Mouse (Mus musculus) kidney, embryonic 16.5 days (tissue): ENCODE data around the gene Micall1. TPM values are rescaled to one million over a fixed set of nuclear protein-coding genes. Genes with fewer than 3 reads are reported as not detected.

ENCODE experiments used
- ATAC-seq: fragments of 200-750 bp; cut with Nextera tagmentation; 2 replicates; pipeline ENCODE4 v1.8.0; 2017; ENCODE audit warnings: moderate TSS enrichment; ENCODE audit not compliant: low FRiP score, low TSS enrichment
- H3K27ac ChIP-seq: fragments of 300-500 bp; sonication (generic); 2 replicates; pipeline ENCODE4 v1.5.1; 2014; ENCODE audit warnings: low read length
- H3K27me3 ChIP-seq: fragments of 300-500 bp; sonication (generic); 2 replicates; pipeline ENCODE4 v1.6.1; 2014; ENCODE audit warnings: low read length, control low read depth, mixed read lengths; ENCODE audit not compliant: insufficient read depth
- H3K36me3 ChIP-seq: fragments of 300-500 bp; sonication (generic); 2 replicates; pipeline ENCODE4 v1.6.1; 2014; ENCODE audit warnings: low read length, control low read depth, mixed read lengths; ENCODE audit not compliant: insufficient read depth
- H3K4me1 ChIP-seq: fragments of 300-500 bp; sonication (generic); 2 replicates; pipeline ENCODE4 v1.6.1; 2014; ENCODE audit warnings: low read length, control low read depth, mixed read lengths; ENCODE audit not compliant: insufficient read depth
- H3K4me2 ChIP-seq: fragments of 300-500 bp; sonication (generic); replicated peaks from 2 replicates; pipeline ENCODE4 v1.6.1; 2014; ENCODE audit warnings: low read depth, low read length
- H3K4me3 ChIP-seq: fragments of 300-500 bp; sonication (generic); 2 replicates; pipeline ENCODE4 v1.5.1; 2014; ENCODE audit warnings: mild to moderate bottlenecking, low read length
- H3K9ac ChIP-seq: fragments of 300-500 bp; sonication (generic); replicated peaks from 2 replicates; pipeline ENCODE4 v1.6.1; 2014; ENCODE audit warnings: low read length
- H3K9me3 ChIP-seq: fragments of 300-500 bp; sonication (generic); 2 replicates; pipeline ENCODE4 v1.6.1; 2016; ENCODE audit warnings: low read length, control low read depth
- WGBS: fragments of 180-500 bp; shearing (Covaris S2); extraction: QIAGEN DNeasy Blood & Tissue Kit; methylation state at CpG from one replicate; pipeline ENCODE4 v1.1.7; 2014; 5-methylcytosine and 5-hydroxymethylcytosine counted together
- polyA plus RNA-seq: library from polyadenylated mRNA; unstranded; fragments of >200 nt; fragmentation: Nextera tagmentation; extraction: Ambion mirVana; gene quantifications from 2 replicates; pipeline ENCODE4 v1.2.1, GENCODE M21; 2015

Micall1 gene
- polyA plus RNA-seq, 1 experiment from 2014 or later, result 8.9 TPM

DNA sequence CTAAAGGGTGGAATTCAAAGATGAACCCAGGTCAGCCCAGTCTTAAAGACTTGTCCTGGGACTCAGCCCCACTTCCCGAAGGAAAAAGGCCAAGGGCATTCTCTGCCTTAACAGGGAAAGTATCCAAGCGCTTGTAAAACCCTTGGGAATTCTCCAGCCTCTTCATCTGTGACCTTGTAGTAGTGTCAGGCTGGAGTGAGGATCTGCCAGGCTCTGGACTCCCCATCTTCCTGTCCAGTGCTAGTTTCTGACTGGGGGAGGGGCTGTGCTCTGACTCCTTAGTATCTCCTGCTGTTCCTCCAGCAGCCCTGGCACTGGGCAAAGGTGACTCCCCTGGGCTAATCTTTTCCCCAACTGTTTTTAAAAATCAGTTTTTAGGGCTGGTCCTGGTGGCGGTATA lies 12.1 kb upstream of the Micall1 start:
- H3K27me3 ChIP-seq, result no peaks in the 10 kb centered on the region
- no peak for ATAC-seq
- 47% methylated on average over 3 of the region's 3 CpGs for WGBS
- H3K4me3 ChIP-seq, result no peak overlapping the region
- H3K27ac ChIP-seq, result peak overlapping the region; percentile 85; the same call in 1 of the 2 replicates
- H3K36me3 ChIP-seq, result peaks cover 22% of the 10 kb centered on the region
- H3K4me1 ChIP-seq, result peaks cover 30% of the 10 kb centered on the region
- no peak overlapping the region for H3K9ac ChIP-seq
- H3K9me3 ChIP-seq, result no peaks in the 10 kb centered on the region
- H3K4me2 ChIP-seq, result no peak overlapping the region

DNA sequence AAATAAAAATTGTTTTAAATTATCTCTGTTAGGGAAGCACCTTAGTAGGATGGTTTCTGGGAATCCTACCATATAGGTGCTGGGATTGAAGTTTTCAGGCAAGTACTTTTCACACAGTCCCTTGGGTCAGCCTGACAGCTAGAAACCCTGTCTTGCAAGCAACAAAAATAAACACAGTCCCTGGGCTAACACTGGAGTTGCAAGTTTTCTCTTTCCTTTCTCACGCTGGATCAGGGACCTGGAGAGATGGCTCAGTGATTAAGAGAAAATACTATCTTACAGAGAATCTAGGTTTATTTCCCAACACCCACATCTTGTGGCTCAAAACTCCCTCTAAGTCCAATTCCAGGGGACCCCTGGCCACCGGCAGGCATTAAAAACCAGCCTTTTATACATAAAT lies 11.6 kb upstream of the Micall1 start:
- H3K9me3 ChIP-seq, result no peaks in the 10 kb centered on the region
- H3K27ac ChIP-seq, result peak overlapping the region; percentile 85
- H3K27me3 ChIP-seq, result no peaks in the 10 kb centered on the region
- H3K9ac ChIP-seq, result peak overlapping the region; percentile 35; the same call in 1 of the 2 replicates
- peak overlapping the region; percentile 14 for H3K4me2 ChIP-seq
- H3K4me1 ChIP-seq, result peaks cover 30% of the 10 kb centered on the region
- no peak for ATAC-seq
- H3K36me3 ChIP-seq, result peaks cover 19% of the 10 kb centered on the region
- 10% methylated on average over 2 of the region's 2 CpGs for WGBS
- no peak overlapping the region for H3K4me3 ChIP-seq

DNA sequence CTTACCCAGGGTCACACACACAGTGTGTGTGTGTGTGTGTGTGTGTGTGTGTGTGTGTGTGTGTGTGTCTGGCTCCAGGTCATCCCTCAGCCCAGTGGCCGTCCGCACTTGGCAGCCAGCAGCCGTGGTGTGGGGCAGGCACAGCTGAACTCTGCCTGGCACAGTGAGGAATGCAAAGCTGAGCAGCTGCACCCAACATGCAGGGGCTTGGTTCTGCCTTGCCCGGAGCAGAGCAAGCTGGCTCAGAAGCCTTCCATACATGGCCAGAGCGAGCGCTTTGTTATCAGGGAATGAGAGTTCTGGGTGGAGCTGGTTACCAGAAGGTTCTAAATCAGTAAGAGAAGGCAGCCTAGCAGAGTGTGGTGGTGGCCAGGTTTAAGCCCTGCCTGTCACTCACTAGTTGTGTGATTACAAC lies 11.1 kb upstream of the Micall1 start:
- Histone ChIP-seq H3K4me2 (peak overlapping the region; percentile 14), H3K9ac (peak overlapping the region; percentile 35; the same call in 1 of the 2 replicates)

DNA sequence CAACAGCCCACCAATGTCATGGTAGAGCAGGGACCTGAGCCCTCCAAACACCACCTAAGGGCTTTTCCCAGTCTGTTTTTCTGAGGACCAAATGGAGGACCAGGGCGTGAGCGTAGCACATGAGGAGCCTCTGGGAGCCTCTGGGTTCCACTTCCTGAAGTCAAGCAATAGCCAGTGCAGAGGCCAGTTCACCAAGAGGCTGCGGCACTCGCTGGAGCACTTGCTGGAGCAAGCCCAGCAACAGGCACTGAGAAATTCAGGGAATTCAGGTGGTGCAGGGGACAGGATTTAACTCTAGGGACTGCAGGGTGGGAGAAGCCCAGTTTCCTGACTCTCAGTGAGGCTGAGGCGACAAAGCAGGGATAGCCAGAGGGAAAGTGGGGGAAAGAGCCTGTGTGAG lies 10.5 kb upstream of the Micall1 start:
- peaks cover 30% of the 10 kb centered on the region for H3K4me1 ChIP-seq
- peak overlapping the region; percentile 85 for H3K27ac ChIP-seq
- no peak overlapping the region for H3K4me2 ChIP-seq
- WGBS, result 60% methylated on average over 5 of the region's 5 CpGs
- no peak overlapping the region for H3K4me3 ChIP-seq
- H3K36me3 ChIP-seq, result peaks cover 14% of the 10 kb centered on the region
- peak overlapping the region; percentile 35; the same call in 1 of the 2 replicates for H3K9ac ChIP-seq
- no peak for ATAC-seq
- no peaks in the 10 kb centered on the region for H3K27me3 ChIP-seq
- H3K9me3 ChIP-seq, result no peaks in the 10 kb centered on the region

More for the DNA sequence above, 11.1 kb upstream of the Micall1 start:
- Histone ChIP-seq H3K9me3 (no peaks in the 10 kb centered on the region), H3K27me3 (no peaks in the 10 kb centered on the region), H3K4me1 (peaks cover 30% of the 10 kb centered on the region), H3K36me3 (peaks cover 14% of the 10 kb centered on the region), H3K4me3 (no peak overlapping the region), H3K27ac (peak overlapping the region; percentile 85)
- 28% methylated on average over 6 of the region's 6 CpGs for WGBS
- peak; percentile 72 for ATAC-seq

DNA sequence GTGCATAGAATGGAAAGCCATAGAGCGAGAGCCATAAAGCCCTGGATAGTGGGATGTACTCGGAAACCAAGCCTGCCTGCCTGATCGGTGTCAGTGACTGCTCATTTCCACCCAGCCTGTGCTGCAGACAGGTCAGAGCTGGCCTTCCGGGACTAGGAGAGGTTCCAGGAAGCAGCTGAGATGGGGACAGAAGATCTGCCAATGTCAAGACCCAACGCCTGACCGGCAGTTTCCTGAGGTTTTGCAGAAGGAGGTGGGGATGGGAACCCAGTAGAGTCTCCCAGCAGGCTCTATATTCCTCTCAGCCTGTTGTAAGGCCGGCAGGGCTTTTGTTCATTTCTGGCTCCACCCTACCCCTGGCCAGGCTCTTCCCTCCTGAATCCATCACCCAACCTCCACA lies 9.8 kb upstream of the Micall1 start:
- Histone ChIP-seq H3K36me3 (peaks cover 12% of the 10 kb centered on the region), H3K4me2 (no peak overlapping the region), H3K4me1 (peaks cover 30% of the 10 kb centered on the region), H3K4me3 (no peak overlapping the region), H3K27ac (peak overlapping the region; percentile 85), H3K27me3 (no peaks in the 10 kb centered on the region), H3K9ac (no peak overlapping the region), H3K9me3 (no peaks in the 10 kb centered on the region)
- WGBS, result 38% methylated on average over 7 of the region's 7 CpGs
- peak; percentile 62 for ATAC-seq

DNA sequence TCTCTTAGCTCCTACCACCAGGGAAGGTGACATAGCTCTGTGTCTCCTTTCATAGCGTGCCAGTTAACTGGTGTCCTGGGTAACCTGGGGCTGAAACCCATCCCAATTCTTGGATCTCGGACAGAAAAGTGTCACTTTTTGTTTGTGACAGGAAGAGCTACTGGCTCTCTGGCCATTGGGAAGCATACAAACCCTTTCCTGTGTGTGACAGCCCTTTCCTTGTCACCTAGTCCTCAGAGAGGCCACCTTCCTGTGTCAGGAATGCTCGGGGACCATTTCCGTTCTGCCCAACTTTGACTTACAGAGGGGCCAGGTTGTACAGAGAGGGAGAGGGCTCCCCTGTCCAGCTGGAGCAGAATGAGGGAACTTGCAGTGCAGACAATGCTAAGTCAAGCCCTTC lies 9.2 kb upstream of the Micall1 start:
- ATAC-seq, result no peak
- WGBS, result 58% methylated on average over 4 of the region's 4 CpGs
- no peaks in the 10 kb centered on the region for H3K9me3 ChIP-seq
- H3K36me3 ChIP-seq, result peaks cover 7% of the 10 kb centered on the region
- H3K27ac ChIP-seq, result peak overlapping the region; percentile 85
- H3K4me3 ChIP-seq, result no peak overlapping the region
- H3K4me2 ChIP-seq, result no peak overlapping the region
- no peak overlapping the region for H3K9ac ChIP-seq
- H3K4me1 ChIP-seq, result peaks cover 30% of the 10 kb centered on the region
- H3K27me3 ChIP-seq, result no peaks in the 10 kb centered on the region

DNA sequence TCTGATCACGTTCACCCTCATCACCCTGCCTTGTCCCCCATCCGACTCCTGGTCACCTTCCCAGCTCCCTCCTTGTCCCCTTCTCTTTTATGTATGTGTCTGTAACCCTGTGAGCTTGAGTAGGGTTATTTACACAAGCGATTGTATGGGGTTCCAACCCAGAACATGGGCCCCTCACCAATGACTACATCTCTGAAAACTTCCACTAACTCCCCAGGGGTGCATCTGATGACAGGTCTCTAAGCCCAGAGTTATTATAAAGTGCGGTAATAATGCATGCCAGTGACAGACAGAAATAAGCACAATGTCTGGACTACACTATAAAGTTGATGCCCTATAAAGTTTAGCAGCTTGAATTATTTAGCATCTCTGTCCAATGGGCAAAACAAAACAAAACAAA lies 8.3 kb upstream of the Micall1 start:
- peak overlapping the region; percentile 41; the same call in 1 of the 2 replicates for H3K27ac ChIP-seq
- H3K36me3 ChIP-seq, result peaks cover 3% of the 10 kb centered on the region; the same call in 1 of the 2 replicates
- no peaks in the 10 kb centered on the region for H3K9me3 ChIP-seq
- no peak overlapping the region for H3K4me2 ChIP-seq
- H3K4me3 ChIP-seq, result no peak overlapping the region
- H3K9ac ChIP-seq, result no peak overlapping the region
- WGBS, result 72% methylated on average over 4 of the region's 4 CpGs
- no peak for ATAC-seq
- peaks cover 30% of the 10 kb centered on the region for H3K4me1 ChIP-seq
- H3K27me3 ChIP-seq, result no peaks in the 10 kb centered on the region

DNA sequence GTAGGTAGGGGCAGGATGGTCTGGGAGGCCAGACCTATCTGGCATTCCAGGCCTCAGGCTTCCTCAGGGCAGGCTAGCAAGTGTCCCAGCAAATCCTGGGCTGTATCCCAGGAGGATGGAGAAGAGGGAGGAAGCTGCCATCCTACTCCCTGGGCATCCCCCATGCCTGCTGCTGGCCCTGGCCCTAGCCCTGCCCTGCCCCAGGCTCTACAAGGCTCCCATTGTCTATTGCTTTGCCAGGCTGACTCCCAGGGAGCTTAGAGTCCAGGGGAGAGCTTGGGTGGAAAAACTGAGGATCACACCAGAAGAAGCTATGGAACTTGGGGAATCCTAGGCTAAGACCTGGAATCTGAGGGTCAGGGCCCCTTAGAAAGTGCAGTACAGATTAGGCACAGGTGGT lies 7.2 kb upstream of the Micall1 start:
- no peak for ATAC-seq
- no peaks in the 10 kb centered on the region for H3K27me3 ChIP-seq
- H3K27ac ChIP-seq, result no peak overlapping the region
- H3K9me3 ChIP-seq, result no peaks in the 10 kb centered on the region
- peaks cover 26% of the 10 kb centered on the region for H3K4me1 ChIP-seq
- H3K9ac ChIP-seq, result no peak overlapping the region
- H3K4me3 ChIP-seq, result no peak overlapping the region
- H3K4me2 ChIP-seq, result no peak overlapping the region
- H3K36me3 ChIP-seq, result no peaks in the 10 kb centered on the region

DNA sequence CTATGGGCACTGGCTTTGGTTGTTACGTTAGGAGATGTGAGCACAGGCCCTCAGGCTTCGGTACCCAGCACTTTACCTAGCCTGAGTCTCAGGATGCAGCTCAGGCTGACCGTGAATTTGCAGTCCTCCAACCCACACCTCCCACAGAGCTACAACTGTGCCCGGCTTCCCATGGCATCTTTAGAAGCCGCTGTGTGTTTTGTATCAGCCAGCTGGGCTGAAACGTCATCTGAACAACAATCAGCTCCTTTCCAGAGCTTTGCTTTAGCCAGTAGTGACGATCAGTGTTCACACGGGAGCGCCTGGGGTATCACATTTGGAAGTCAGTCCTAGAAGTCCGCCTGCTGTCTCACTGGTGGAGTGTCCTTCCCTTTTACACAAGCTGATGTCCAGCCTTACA lies 5.4 kb upstream of the Micall1 start:
- H3K4me2 ChIP-seq, result no peak overlapping the region
- no peaks in the 10 kb centered on the region for H3K36me3 ChIP-seq
- H3K27ac ChIP-seq, result no peak overlapping the region
- no peak overlapping the region for H3K9ac ChIP-seq
- peaks cover 13% of the 10 kb centered on the region for H3K4me1 ChIP-seq
- ATAC-seq, result no peak
- no peaks in the 10 kb centered on the region for H3K27me3 ChIP-seq
- H3K4me3 ChIP-seq, result no peak overlapping the region
- 67% methylated on average over 10 of the region's 10 CpGs for WGBS
- no peaks in the 10 kb centered on the region for H3K9me3 ChIP-seq

DNA sequence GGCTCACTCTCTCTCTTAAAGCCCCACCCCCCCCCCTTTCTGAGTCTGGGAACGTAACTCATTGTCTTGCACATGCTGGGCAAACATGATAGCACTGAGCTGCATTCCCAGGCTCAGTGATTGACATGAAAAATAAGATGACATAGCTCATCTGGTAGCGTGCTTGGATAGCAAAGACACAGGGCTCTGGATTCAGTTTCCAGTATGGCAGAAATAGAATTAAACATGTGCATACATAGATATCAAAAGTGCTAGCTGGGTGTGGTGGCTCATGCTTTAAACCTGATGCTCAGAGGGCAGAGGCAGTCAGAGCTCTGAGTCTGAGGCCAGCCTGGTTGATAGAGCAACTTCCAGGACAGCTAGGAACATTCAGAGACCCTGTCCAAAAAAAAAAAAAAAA lies 2.9 kb upstream of the Micall1 start:
- Histone ChIP-seq H3K27ac (no peak overlapping the region), H3K9ac (no peak overlapping the region), H3K4me2 (no peak overlapping the region), H3K4me1 (peaks cover 20% of the 10 kb centered on the region), H3K4me3 (no peak overlapping the region), H3K9me3 (no peaks in the 10 kb centered on the region), H3K27me3 (no peaks in the 10 kb centered on the region), H3K36me3 (no peaks in the 10 kb centered on the region)
- WGBS, result 57% methylated on average over 2 of the region's 2 CpGs
- ATAC-seq, result no peak
